Mouse (Mus musculus): ENCODE data around the gene Rflnb. TPM values are rescaled to one million over a fixed set of nuclear protein-coding genes. Genes with fewer than 3 reads are reported as not detected.

Gene Rflnb
- polyA plus RNA-seq, 1 experiment from 2014 or later = 12.6 TPM

GRCm38 (mm10) chr11:75980413-75980812 lies 47.2 kb downstream of the Rflnb start:
- Histone ChIP-seq H3K4me2 (no peak overlapping the region), H3K27ac (replicated peaks) (no peak overlapping the region), H3K4me3 (replicated peaks) (no peak overlapping the region), H3K4me1 (no peaks in the 10 kb centered on the region), H3K9me3 (replicated peaks) (no peaks in the 10 kb centered on the region), H3K36me3 (no peaks in the 10 kb centered on the region), H3K9ac (replicated peaks) (no peak overlapping the region), H3K27me3 (replicated peaks) (no peaks in the 10 kb centered on the region)
- no peak for ATAC-seq (ENCODE audit: low FRiP score)
- WGBS = 29% methylated on average over 2 of the region's 2 CpGs

GRCm38 (mm10) chr11:75978051-75978450 lies 49.5 kb downstream of the Rflnb start:
- H3K9ac ChIP-seq (replicated peaks) = no peak overlapping the region
- no peaks in the 10 kb centered on the region for H3K9me3 ChIP-seq (replicated peaks)
- H3K27ac ChIP-seq (replicated peaks) = no peak overlapping the region
- H3K27me3 ChIP-seq (replicated peaks) = no peaks in the 10 kb centered on the region
- no peak overlapping the region for H3K4me3 ChIP-seq (replicated peaks)
- ATAC-seq (ENCODE audit: low FRiP score) = no peak
- no peaks in the 10 kb centered on the region for H3K4me1 ChIP-seq
- H3K36me3 ChIP-seq = no peaks in the 10 kb centered on the region
- no peak overlapping the region for H3K4me2 ChIP-seq
- WGBS = 85% methylated on average over 6 of the region's 6 CpGs

- ATAC-seq (ENCODE audit: low FRiP score) = no peak
- Histone ChIP-seq H3K9me3 (replicated peaks) (no peaks in the 10 kb centered on the region), H3K36me3 (no peaks in the 10 kb centered on the region), H3K4me2 (no peak overlapping the region), H3K27me3 (replicated peaks) (no peaks in the 10 kb centered on the region), H3K4me1 (no peaks in the 10 kb centered on the region), H3K9ac (replicated peaks) (no peak overlapping the region), H3K4me3 (replicated peaks) (no peak overlapping the region), H3K27ac (replicated peaks) (no peak overlapping the region)
- 61% methylated on average over 8 of the region's 8 CpGs for WGBS
Measured at GRCm38 (mm10) chr11:75976748-75977147, 50.8 kb downstream of the Rflnb start.

- Histone ChIP-seq H3K4me3 (replicated peaks) (no peak overlapping the region), H3K4me2 (no peak overlapping the region), H3K4me1 (no peaks in the 10 kb centered on the region), H3K27ac (replicated peaks) (no peak overlapping the region), H3K9me3 (replicated peaks) (no peaks in the 10 kb centered on the region), H3K9ac (replicated peaks) (no peak overlapping the region), H3K27me3 (replicated peaks) (no peaks in the 10 kb centered on the region; the same call in 1 of the 2 replicates), H3K36me3 (no peaks in the 10 kb centered on the region)
- ATAC-seq (ENCODE audit: low FRiP score) = no peak
- WGBS = 89% methylated on average over 1 of the region's 1 CpGs
Measured at GRCm38 (mm10) chr11:75973988-75974387, 53.6 kb downstream of the Rflnb start.

GRCm38 (mm10) chr11:75972916-75973567 lies 54.5 kb downstream of the Rflnb start:
- H3K36me3 ChIP-seq = no peaks in the 10 kb centered on the region
- no peak overlapping the region for H3K4me3 ChIP-seq (replicated peaks)
- H3K27me3 ChIP-seq (replicated peaks) = peaks cover 1% of the 10 kb centered on the region
- H3K4me1 ChIP-seq = no peaks in the 10 kb centered on the region
- H3K27ac ChIP-seq (replicated peaks) = no peak overlapping the region
- 46% methylated on average over 7 of the region's 7 CpGs for WGBS
- H3K4me2 ChIP-seq = no peak overlapping the region
- H3K9me3 ChIP-seq (replicated peaks) = no peaks in the 10 kb centered on the region
- no peak for ATAC-seq (ENCODE audit: low FRiP score)
- H3K9ac ChIP-seq (replicated peaks) = no peak overlapping the region

GRCm38 (mm10) chr11:75972188-75972587 lies 55.4 kb downstream of the Rflnb start:
- no peak for ATAC-seq (ENCODE audit: low FRiP score)
- H3K27ac ChIP-seq (replicated peaks) = no peak overlapping the region
- H3K9ac ChIP-seq (replicated peaks) = no peak overlapping the region
- no peaks in the 10 kb centered on the region for H3K36me3 ChIP-seq
- WGBS = 85% methylated on average over 3 of the region's 3 CpGs
- no peak overlapping the region for H3K4me2 ChIP-seq
- H3K9me3 ChIP-seq (replicated peaks) = no peaks in the 10 kb centered on the region
- peaks cover 4% of the 10 kb centered on the region for H3K27me3 ChIP-seq (replicated peaks)
- no peak overlapping the region for H3K4me3 ChIP-seq (replicated peaks)
- peaks cover 4% of the 10 kb centered on the region for H3K4me1 ChIP-seq

GRCm38 (mm10) chr11:75970629-75971028 lies 57.0 kb downstream of the Rflnb start:
- no peak overlapping the region for H3K27ac ChIP-seq (replicated peaks)
- H3K36me3 ChIP-seq = no peaks in the 10 kb centered on the region
- H3K9ac ChIP-seq (replicated peaks) = no peak overlapping the region
- no peak overlapping the region for H3K4me3 ChIP-seq (replicated peaks)
- H3K4me1 ChIP-seq = peaks cover 19% of the 10 kb centered on the region
- H3K4me2 ChIP-seq = no peak overlapping the region
- H3K27me3 ChIP-seq (replicated peaks) = peaks cover 5% of the 10 kb centered on the region
- no peak for ATAC-seq (ENCODE audit: low FRiP score)
- H3K9me3 ChIP-seq (replicated peaks) = no peaks in the 10 kb centered on the region
- WGBS = 24% methylated on average over 3 of the region's 3 CpGs

Other genes with a start within 250 kb of the Rflnb start
- 2.5 and 2.8 TPM in 2 replicates for gene Doc2b, start 231.7 kb downstream of the Rflnb start, polyA plus RNA-seq (2015; fragmentation: Nextera tagmentation; extraction: Ambion mirVana)
- 2.3 and 3.1 TPM in 2 replicates for gene Rph3al, start 89.4 kb downstream of the Rflnb start, polyA plus RNA-seq (2015; fragmentation: Nextera tagmentation; extraction: Ambion mirVana)
- gene 1700016K19Rik, start 27.9 kb downstream of the Rflnb start, polyA plus RNA-seq (2015; fragmentation: Nextera tagmentation; extraction: Ambion mirVana) = 2.9 and 3.3 TPM in 2 replicates
- 69.4 and 69.5 TPM in 2 replicates for gene Vps53, start 151.9 kb upstream of the Rflnb start, polyA plus RNA-seq (2015; fragmentation: Nextera tagmentation; extraction: Ambion mirVana)
- 24.4 and 36.0 TPM in 2 replicates for gene Fam57a, start 151.9 kb upstream of the Rflnb start, polyA plus RNA-seq (2015; fragmentation: Nextera tagmentation; extraction: Ambion mirVana)
- gene Dbil5, start 189.8 kb upstream of the Rflnb start, polyA plus RNA-seq (2015; fragmentation: Nextera tagmentation; extraction: Ambion mirVana) = 0.38 and 0.79 TPM in 2 replicates
- gene Gemin4, start 189.9 kb upstream of the Rflnb start, polyA plus RNA-seq (2015; fragmentation: Nextera tagmentation; extraction: Ambion mirVana) = 13.8 and 20.1 TPM in 2 replicates
- gene Mrm3, start 215.9 kb upstream of the Rflnb start, polyA plus RNA-seq (2015; fragmentation: Nextera tagmentation; extraction: Ambion mirVana) = 27.3 and 28.1 TPM in 2 replicates
- gene Glod4, start 215.9 kb upstream of the Rflnb start, polyA plus RNA-seq (2015; fragmentation: Nextera tagmentation; extraction: Ambion mirVana) = 112 and 123 TPM in 2 replicates

All from neural tube, embryonic 15.5 days (tissue).